Mouse (Mus musculus) limb, embryonic 15.5 days (tissue): ENCODE data around the gene Cog4. TPM values are rescaled to one million over a fixed set of nuclear protein-coding genes. Genes with fewer than 3 reads are reported as not detected.
A peak's percentile ranks its signal among the peaks of the same experiment; 100 is the strongest.
"Not testable (repeated sequence)": the region's sequence is repeated elsewhere in the genome, so short reads cannot be mapped to it uniquely, and the experiment has no call there.

Source experiments
- ATAC-seq: fragments of 200-750 bp; cut with Nextera tagmentation; 2 replicates; pipeline ENCODE4 v1.8.0; 2017; ENCODE audit warnings: low read depth, moderate TSS enrichment; ENCODE audit not compliant: insufficient number of reproducible peaks, low FRiP score, low TSS enrichment
- H3K27ac ChIP-seq: fragments of 300-500 bp; sonication (generic); 2 replicates; pipeline ENCODE4 v1.5.1; 2015; ENCODE audit warnings: moderate library complexity, mild to moderate bottlenecking, inconsistent platforms
- H3K27me3 ChIP-seq: fragments of 300-500 bp; sonication (generic); 2 replicates; pipeline ENCODE4 v1.6.1; 2015; ENCODE audit warnings: inconsistent platforms
- H3K36me3 ChIP-seq: fragments of 300-500 bp; sonication (generic); 2 replicates; pipeline ENCODE4 v1.6.1; 2015; ENCODE audit warnings: inconsistent platforms
- H3K4me1 ChIP-seq: fragments of 300-500 bp; sonication (generic); 2 replicates; pipeline ENCODE4 v1.6.1; 2015; ENCODE audit warnings: inconsistent platforms
- H3K4me2 ChIP-seq: fragments of 300-500 bp; sonication (generic); 2 replicates; pipeline ENCODE4 v1.6.1; 2015; ENCODE audit warnings: mild to moderate bottlenecking, inconsistent platforms
- H3K4me3 ChIP-seq: fragments of 300-500 bp; sonication (generic); 2 replicates; pipeline ENCODE4 v1.5.1; 2015; ENCODE audit warnings: mild to moderate bottlenecking, inconsistent platforms
- H3K9ac ChIP-seq: fragments of 300-500 bp; sonication (generic); 2 replicates; pipeline ENCODE4 v1.6.1; 2015; ENCODE audit warnings: inconsistent platforms
- H3K9me3 ChIP-seq: fragments of 300-500 bp; sonication (generic); 2 replicates; pipeline ENCODE4 v1.6.1; 2016; ENCODE audit warnings: inconsistent platforms
- WGBS: fragments of 180-500 bp; shearing (Covaris S2); methylation state at CpG from one replicate; pipeline ENCODE4 v1.1.7; 2015; 5-methylcytosine and 5-hydroxymethylcytosine counted together
- polyA plus RNA-seq: library from polyadenylated mRNA; unstranded; fragments of >200 nt; fragmentation: Nextera tagmentation; extraction: Ambion mirVana; gene quantifications from 2 replicates; pipeline ENCODE4 v1.2.1, GENCODE M21; 2015

Cog4 gene
- polyA plus RNA-seq, 1 experiment from 2014 or later = 77.8 TPM

DNA sequence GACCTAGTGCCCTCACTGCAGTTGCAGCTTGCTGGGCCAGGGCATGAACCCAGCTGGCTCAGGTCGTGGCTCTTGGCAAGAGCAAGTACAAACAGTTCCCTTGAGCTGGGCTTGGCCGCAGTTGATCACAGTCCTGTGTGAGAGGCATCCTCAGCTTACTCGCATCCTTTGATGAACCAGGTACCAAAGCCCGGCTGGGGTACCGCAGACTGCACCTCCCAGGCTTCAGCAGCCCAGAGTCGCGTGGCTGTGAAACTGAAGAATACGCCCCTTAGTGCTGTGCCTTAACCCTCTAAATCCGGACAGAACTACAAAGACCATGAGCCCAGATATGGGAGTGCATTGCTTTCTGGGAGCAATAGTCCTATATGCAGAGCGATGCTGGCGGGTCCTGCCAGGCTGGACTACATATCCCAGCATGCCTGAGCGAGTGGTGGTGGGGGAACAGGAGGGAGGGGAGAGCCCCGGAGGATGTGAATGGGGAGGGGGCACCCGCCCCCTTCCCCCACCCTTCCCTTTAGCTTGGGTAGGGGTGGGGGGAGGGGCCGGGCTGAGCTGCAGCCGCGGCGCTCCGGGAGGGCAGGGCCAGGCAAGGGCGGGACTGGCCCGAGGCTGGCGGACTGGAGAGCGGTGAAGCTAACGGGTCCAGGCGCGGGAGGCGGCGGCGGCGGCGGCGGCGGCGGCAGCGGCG lies 73.1 kb downstream of the Cog4 start, which contains the start of gene St3gal2:
TSS of gene St3gal2 (plus strand) at position 582 of the 691 bp plus-strand sequence.
- Histone ChIP-seq H3K36me3 (0 out of 2 replicates have a peak, but pooled peaks cover 3% of the 10 kb centered on the region), H3K4me3 (peak within 1 kb of the TSS; percentile 79), H3K27me3 (no peaks in the 10 kb centered on the region), H3K4me2 (peak within 1 kb of the TSS; percentile 76), H3K27ac (peak within 1 kb of the TSS; percentile 89), H3K9ac (peak within 1 kb of the TSS; percentile 79), H3K9me3 (no peaks in the 10 kb centered on the region), H3K4me1 (peaks cover 30% of the 10 kb centered on the region)
- peak; percentile 99 for ATAC-seq
- under 1% methylated on average over 16 of the region's 36 CpGs for WGBS

DNA sequence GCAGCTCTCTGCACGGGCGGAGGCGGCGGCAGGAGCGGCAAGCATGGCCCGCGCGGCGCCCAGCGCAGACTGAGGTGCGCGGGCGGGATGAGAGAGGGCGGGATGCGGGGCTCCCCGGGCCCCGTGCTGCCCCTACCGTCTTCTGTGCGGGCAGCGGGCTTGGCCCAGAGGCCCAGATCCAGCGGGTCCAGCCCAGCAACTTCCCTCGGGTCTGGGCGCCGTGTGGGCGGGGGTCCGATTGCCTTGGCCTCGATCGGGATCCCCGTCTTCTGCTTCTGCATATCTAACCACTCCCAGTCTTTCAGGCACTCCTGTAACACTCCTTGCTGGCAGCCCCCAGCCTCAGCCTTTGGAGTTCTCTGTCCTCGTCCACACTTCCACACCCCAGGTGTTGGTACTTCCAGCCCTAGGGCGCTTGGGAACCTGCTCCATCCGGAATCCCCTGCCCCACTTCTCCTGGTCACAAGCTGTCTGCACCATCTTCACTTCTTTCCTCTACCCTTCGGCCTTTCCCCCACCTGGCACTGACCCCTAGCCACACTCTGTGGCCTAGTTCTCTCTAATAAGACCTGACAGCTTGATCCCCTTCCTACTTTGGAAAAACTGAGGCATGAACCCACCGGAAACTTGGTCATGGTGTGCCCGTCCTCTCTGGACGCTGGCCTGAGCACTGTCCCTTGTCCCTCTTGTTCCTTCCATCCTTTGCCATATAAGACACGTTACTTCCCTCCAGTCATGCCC lies 73.8 kb downstream of the Cog4 start:
- H3K27me3 ChIP-seq = no peaks in the 10 kb centered on the region
- peaks cover 30% of the 10 kb centered on the region for H3K4me1 ChIP-seq
- under 1% methylated on average over 30 of the region's 37 CpGs for WGBS
- no peak for ATAC-seq
- H3K9me3 ChIP-seq = no peaks in the 10 kb centered on the region
- H3K4me3 ChIP-seq = peak overlapping the region; percentile 79
- 0 out of 2 replicates have a peak, but pooled peaks cover 3% of the 10 kb centered on the region for H3K36me3 ChIP-seq
- H3K9ac ChIP-seq = peak overlapping the region; percentile 79
- peak overlapping the region; percentile 76 for H3K4me2 ChIP-seq
- H3K27ac ChIP-seq = peak overlapping the region; percentile 89

DNA sequence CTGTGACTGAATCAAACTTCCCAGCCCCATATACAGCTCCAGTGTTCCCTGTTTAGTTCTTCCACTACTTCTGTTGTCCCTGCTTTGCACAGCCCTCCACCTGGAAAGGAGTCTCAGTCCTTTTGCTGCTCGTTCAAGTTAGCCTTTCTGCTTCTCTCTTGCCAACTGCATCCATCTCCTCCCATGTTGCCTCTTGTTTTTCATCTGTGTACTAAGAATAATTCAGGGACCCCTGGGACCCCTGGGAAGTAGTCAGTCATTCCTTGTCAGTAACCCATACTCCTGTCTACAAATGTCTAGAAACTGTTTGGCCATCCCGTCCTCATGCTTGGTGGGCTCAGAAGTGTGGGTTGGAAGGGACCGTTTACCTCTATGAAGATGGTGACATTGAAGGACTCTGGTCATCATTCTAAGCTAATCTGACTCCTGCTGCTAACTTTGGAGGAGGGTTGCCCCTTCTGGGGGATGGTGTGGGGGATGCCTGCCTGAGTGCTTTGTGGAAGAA lies 74.4 kb downstream of the Cog4 start:
- H3K4me3 ChIP-seq = peak overlapping the region; percentile 79
- ATAC-seq = no peak
- H3K36me3 ChIP-seq = 0 out of 2 replicates have a peak, but pooled peaks cover 3% of the 10 kb centered on the region
- H3K9me3 ChIP-seq = no peaks in the 10 kb centered on the region
- WGBS = 13% methylated on average over 3 of the region's 3 CpGs
- H3K9ac ChIP-seq = peak overlapping the region; percentile 79
- peaks cover 30% of the 10 kb centered on the region for H3K4me1 ChIP-seq
- H3K27ac ChIP-seq = peak overlapping the region; percentile 89
- H3K27me3 ChIP-seq = no peaks in the 10 kb centered on the region
- H3K4me2 ChIP-seq = peak overlapping the region; percentile 76

DNA sequence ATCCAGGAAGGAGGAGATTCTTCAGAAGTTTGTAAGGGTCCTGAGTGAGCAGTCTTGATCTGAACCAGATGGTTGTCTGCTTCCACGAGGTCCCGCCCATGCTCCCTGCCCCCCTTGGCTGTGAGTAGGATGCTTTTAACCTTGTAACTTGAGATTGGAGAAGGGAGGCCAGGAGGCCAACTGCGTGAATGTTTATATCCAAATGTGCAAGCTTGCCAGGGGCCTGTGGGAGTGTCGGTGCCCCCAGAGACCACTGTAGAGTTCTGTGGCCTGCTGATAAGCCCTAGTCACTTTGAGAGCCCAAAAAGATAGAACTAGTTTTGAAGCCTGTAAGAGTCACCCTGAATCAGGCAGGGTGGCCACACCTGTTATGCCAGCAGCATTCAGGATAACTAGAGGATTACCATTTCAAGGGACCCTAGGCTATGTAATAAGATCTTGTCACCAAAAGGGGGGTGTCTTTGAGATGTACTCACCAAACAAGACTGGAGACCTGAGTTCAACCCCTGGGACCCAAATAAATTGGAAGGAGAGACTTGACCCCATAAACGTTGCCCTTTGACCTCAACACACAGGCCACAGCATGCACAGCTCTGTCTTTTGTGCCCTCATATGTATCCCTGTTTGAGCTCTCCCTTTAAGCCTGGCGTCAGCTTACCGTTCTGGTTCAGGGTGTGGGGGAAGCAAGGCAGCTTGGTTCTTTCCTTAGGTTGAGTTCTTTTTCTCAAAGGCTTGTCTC lies 75.3 kb downstream of the Cog4 start:
- ATAC-seq = no peak; the same call in 1 of the 2 replicates
- Histone ChIP-seq H3K9ac (peak overlapping the region; percentile 79; the same call in 1 of the 2 replicates), H3K4me2 (peak overlapping the region; percentile 76), H3K36me3 (0 out of 2 replicates have a peak, but pooled peaks cover 3% of the 10 kb centered on the region), H3K9me3 (no peaks in the 10 kb centered on the region), H3K4me3 (peak overlapping the region; percentile 79), H3K27me3 (no peaks in the 10 kb centered on the region), H3K27ac (peak overlapping the region; percentile 89), H3K4me1 (peaks cover 34% of the 10 kb centered on the region)
- 13% methylated on average over 7 of the region's 7 CpGs for WGBS

DNA sequence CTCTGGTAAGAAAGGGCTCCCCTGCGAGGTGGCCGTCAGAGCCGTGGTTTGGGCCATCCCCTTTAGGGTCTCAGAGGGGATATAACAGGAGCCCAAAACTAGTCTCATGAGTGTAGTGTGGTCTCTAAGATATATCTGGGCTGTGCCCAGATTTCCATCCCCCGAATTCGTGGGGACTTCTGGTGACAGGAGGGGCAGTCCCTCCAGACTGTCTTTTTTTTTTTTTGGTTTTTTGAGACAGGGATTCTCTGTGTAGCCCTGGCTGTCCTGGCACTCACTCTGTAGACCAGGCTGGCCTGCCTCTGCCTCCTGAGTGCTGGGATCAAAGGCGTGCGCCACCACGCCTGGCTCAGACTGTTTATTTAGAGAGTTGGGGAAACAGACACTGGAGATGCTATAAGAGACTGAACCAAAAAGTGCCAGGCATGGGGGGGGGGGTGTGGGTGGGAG lies 79.3 kb downstream of the Cog4 start:
- Histone ChIP-seq H3K4me1 (peaks cover 28% of the 10 kb centered on the region), H3K4me3 (no peak overlapping the region), H3K27me3 (no peaks in the 10 kb centered on the region), H3K27ac (no peak overlapping the region), H3K36me3 (0 out of 2 replicates have a peak, but pooled peaks cover 3% of the 10 kb centered on the region), H3K9me3 (no peaks in the 10 kb centered on the region), H3K4me2 (no peak overlapping the region), H3K9ac (no peak overlapping the region)
- no peak for ATAC-seq
- 61% methylated on average over 8 of the region's 8 CpGs for WGBS

DNA sequence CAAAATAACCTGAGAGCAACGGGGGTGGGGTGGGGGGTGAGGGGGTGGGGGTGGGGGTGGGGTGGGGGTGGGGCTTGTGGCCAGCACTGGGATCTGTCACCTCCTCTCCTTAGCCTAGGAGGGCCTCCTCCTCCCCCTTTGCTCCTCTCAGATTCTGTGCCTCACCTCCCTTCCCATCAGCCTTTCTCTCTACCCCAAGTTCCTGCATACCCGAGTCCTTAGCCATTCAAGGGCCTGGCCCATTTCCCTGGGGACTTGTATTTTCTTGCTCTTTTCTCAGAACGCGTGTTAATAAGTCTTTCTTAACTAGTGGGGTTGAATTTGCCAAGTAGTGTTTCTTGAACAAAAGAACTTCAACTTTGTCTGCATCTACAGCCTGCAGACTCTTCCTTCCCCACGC lies 80.3 kb downstream of the Cog4 start:
- peaks cover 18% of the 10 kb centered on the region for H3K4me1 ChIP-seq
- no peak overlapping the region for H3K9ac ChIP-seq
- ATAC-seq = no peak; the same call in 1 of the 2 replicates
- no peaks in the 10 kb centered on the region for H3K27me3 ChIP-seq
- H3K9me3 ChIP-seq = no peaks in the 10 kb centered on the region
- no peak overlapping the region for H3K27ac ChIP-seq
- peaks cover 11% of the 10 kb centered on the region; the same call in 1 of the 2 replicates for H3K36me3 ChIP-seq
- no peak overlapping the region for H3K4me3 ChIP-seq
- no peak overlapping the region for H3K4me2 ChIP-seq
- WGBS = 30% methylated on average over 5 of the region's 5 CpGs

DNA sequence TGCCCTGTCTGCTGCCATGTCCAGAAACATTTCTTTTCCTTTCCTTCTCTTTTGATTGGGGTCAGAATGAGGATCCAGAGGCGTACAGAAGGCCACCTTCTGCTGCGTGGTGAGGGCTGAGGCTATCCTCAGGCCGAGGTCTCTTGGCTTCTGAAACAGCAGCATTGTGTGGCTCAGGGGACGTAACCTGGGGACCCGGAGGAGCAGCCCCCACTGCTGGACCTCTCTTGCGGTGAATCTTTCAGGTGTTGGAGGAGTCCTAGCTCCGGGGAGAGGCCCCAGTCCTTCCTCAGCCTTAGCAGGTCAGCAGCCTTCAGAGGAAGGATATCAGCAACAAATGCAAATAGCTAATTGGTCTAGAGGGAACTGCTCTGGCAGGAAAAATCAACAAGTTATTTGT lies 82.0 kb downstream of the Cog4 start:
- Histone ChIP-seq H3K27ac (no peak overlapping the region), H3K36me3 (peaks cover 12% of the 10 kb centered on the region; the same call in 1 of the 2 replicates)

DNA sequence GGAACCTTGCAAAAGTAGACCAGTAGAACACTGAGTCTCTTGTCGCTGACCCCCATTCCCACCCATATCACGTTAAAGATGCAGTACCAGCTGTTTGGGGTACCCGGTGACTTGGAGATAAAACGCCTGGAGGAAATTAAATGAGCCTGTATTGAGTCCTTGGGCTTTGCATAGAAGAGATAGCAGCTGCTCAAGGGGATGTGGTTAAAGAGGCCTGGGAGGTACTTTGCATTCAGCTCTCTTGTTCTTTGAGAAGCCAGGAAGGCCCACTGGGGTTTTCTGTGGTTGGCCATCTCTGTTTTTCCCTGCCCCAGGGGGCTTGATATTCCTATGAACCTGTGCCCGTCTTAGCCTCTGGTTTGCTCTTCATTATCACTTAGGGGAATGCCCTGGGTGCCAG lies 82.7 kb downstream of the Cog4 start:
- ATAC-seq = no peak
- Histone ChIP-seq H3K36me3 (peaks cover 12% of the 10 kb centered on the region; the same call in 1 of the 2 replicates), H3K27me3 (no peaks in the 10 kb centered on the region), H3K4me1 (peaks cover 13% of the 10 kb centered on the region), H3K27ac (no peak overlapping the region), H3K4me2 (no peak overlapping the region), H3K9ac (no peak overlapping the region), H3K9me3 (no peaks in the 10 kb centered on the region), H3K4me3 (no peak overlapping the region)
- WGBS = 73% methylated on average over 5 of the region's 5 CpGs

More for the DNA sequence above, 82.0 kb downstream of the Cog4 start:
- WGBS = 78% methylated on average over 7 of the region's 7 CpGs
- Histone ChIP-seq H3K9ac (no peak overlapping the region), H3K4me1 (peaks cover 13% of the 10 kb centered on the region), H3K27me3 (no peaks in the 10 kb centered on the region), H3K4me3 (no peak overlapping the region), H3K9me3 (no peaks in the 10 kb centered on the region), H3K4me2 (no peak overlapping the region)
- no peak for ATAC-seq

DNA sequence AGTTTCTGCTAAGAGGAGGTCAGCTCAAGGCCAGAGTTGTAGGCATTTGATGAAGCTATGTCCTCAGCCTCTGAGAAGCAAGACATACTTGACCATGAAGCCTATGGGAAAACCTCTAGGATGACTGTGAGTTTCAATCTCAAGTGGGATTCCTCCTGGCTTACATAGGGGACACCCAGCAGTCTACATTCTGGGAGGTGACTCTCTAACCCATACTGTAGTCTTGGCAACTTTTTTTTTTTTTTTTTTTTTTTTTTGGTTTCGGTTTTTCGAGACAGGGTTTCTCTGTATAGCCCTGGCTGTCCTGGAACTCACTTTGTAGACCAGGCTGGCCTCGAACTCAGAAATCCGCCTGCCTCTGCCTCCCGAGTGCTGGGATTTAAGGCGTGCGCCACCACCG lies 83.3 kb downstream of the Cog4 start:
- not testable (repeated sequence) for H3K4me2 ChIP-seq, H3K9ac ChIP-seq, ATAC-seq, H3K27ac ChIP-seq, H3K9me3 ChIP-seq, H3K4me3 ChIP-seq, H3K27me3 ChIP-seq
- Histone ChIP-seq H3K36me3 (peaks cover 13% of the 10 kb centered on the region), H3K4me1 (peaks cover 13% of the 10 kb centered on the region)
- WGBS = 93% methylated on average over 8 of the region's 8 CpGs

DNA sequence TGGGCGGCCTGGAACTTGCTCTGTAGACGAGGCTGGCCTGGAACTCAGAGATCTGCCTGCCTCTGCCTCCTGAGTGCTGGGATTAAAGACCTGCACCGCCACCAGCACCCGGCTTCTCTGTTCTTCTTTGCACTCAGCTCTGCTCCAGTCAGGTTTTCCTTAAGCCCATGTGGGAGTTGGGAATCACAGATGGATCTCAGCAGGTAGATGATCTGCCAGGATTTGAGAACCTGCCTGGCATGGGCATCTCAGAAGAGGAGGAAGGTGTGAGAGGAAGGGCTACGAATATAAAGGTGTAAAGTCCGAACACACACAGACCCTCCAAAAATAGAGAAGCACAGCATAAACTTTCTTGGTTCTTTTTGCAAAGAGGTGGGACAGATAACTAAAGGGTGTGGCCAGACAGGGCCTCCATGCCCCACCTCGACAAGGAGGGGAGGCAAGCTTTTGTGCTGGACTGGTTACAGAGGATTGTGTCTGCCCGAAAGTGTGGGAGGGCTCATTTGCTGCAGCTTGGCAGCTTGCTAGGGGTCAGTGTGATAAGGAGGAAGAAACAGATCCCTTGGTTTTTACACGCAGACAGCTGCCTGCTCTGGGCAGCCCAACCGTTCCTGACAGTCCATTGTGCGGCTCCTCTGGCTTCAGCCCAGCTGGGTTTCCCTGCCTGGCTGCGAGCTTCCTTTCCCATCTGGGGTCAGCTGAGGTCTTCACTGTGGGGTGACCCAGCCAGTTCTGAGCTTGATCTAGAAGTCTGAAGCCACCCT lies 85.0 kb downstream of the Cog4 start:
- WGBS = 72% methylated on average over 12 of the region's 12 CpGs
- peaks cover 14% of the 10 kb centered on the region for H3K36me3 ChIP-seq
- 0 out of 2 replicates have a peak, but pooled peaks have one; percentile 26 for ATAC-seq

More for the DNA sequence above, 85.0 kb downstream of the Cog4 start:
- H3K4me2 ChIP-seq = no peak overlapping the region
- H3K27ac ChIP-seq = no peak overlapping the region
- no peaks in the 10 kb centered on the region for H3K27me3 ChIP-seq
- no peaks in the 10 kb centered on the region for H3K9me3 ChIP-seq
- no peak overlapping the region for H3K4me3 ChIP-seq
- no peak overlapping the region for H3K9ac ChIP-seq
- H3K4me1 ChIP-seq = peaks cover 13% of the 10 kb centered on the region
